Mouse (Mus musculus): ENCODE measurements around the gene Dap.

Gene Dap

DNA sequence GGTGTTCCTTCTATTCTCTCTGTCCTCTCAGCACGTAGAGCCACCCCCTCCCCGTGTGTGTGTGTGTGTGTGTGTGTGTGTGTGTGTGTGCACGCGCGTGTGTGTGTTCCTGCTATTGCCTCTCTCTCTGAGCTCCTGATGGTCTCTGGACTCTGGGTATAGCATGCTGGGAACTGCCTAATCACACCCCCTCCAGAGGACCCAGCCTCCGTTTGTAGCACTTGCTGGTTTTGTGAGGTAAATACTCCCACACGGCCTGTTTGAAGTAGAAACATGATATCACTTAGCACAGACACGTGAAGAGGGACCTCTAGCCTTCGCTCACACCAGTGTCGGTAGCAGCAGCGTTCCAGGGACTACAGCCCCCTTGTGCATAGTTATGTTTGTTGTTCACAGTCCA lies 14.5 kb downstream of the Dap start:
- DNase-seq, result no peak

DNA sequence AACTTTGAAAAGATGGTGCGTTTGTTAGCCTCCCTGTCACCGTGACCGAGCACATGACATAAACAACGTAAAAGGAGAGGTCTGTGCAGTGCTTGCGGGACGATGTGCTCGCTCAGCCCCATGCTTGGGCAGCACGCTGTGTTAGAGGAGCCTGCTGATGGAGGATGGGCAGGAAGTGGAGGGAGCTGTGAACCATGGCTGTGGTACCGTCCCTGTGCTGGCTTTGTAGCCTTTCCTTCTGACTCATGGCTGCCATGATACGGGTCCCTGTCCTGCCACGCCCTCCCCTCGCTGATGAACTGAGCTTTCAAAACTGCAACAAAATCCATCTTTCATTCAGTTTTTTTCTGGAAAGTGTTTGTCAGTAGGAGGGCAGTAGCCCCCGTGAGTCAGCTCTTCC lies 15.6 kb downstream of the Dap start:
- no peak for DNase-seq

DNA sequence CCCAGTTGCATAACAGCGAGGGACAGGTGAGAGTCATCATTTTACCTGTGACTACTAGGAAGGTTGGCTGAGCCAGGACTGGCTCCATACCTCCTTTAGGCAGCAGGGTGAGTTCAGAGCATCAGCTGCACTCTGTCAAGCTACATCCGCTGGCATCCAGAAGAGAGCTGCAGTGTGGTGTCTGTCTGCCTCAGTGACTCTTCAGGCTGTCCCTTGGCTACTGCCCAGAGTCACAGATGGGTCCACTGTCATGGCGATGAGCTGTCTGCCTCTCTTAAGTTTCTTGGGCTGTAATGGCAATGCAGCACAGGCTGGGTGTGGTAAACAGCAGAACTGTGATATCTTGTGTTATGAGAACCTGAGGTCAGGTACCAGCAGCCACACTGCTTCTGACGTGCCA lies 16.1 kb downstream of the Dap start:
- DNase-seq, result no peak

DNA sequence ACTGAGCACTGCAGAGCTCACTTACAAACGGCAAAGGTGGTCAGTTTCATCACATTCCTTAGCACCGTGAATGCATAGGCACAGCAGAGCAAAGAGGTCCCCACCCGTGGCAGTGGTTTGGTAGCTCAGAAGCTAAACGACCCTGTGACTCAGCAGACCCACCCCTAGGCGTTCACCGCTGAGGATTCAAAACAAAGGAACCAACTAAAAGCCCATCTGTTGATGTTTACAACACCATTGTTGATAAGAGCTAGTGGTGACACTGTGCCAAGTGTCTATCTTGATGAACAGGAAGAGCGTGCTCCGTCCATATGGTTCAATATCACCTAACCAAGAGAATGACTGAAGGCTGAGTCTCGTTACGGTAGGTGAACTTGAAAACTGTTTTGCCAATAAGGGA lies 19.1 kb downstream of the Dap start:
- DNase-seq, result no peak

DNA sequence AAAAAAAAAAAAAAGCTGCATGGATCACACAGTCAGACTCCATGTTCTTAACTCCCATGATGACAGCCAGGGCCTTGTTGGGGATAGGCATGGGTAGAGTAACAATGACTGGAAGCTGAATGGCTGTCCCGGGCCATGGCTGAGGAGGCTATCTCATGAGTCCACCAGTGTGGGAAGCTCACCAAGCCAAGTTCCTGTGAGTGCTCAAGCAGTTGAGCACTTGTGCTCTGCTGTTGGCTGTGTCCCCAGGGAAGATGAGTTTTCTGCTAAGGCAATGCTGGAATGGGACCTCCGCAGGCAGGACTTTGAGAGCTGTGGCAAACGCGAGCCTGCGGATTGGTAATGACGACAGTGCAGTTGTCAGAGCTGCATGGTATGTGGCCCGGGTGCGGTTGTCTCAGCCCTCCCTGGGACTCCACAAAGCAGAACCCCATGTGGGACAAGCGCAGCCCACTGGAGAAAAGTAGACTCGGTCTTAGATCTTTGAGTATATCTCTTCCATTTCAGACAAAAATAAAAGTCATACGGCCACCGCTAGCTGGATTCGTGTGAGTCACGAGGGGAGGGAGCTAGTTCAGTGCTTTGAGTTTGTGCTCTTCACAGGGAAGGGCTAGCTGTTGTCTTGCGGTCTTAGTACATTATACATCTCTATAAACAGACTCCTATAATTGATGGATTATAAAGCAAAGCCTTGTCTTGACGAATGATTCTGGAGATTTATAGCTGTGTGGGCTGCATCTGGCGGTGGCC lies 20.8 kb downstream of the Dap start:
- DNase-seq, result no peak

DNA sequence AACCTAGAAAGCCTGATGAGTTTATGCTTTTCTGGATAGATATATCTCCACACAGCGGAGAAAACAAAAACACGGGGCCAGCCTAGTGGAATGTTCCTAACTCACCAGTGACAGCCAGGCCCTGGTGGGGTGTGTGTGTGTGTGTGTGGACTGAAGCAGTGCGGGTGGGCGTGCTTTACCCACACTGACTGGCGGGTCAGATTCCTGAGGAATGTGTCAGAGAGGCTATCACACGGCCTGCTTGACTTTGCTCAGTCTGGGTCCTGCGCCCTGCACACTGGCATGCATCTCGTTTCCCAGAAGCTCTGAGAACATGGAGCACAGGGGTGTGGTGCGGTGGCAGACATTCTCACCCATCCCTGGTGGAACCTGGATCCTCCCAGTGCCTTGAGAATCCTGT lies 21.8 kb downstream of the Dap start:
- no peak for DNase-seq

DNA sequence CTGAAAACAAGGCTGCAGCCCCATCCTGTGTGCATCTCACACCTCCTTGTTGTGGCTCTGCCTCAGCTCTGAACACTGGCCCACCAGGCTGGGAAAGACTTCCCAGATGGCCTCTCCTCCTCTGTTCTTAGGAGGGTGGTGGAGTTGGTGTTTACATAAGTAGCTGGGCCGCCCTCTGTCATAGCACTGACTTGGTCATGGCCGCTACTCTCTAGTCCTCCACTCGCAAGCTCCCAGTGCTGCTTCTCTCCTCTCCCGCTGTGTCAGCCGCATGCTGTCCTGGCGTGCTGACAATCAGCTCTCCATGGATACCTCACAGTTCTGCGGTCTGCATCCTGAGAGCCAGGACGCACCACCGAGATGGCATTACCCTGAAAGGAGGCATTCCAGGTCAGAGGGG lies 22.9 kb downstream of the Dap start:
- no peak for DNase-seq

DNA sequence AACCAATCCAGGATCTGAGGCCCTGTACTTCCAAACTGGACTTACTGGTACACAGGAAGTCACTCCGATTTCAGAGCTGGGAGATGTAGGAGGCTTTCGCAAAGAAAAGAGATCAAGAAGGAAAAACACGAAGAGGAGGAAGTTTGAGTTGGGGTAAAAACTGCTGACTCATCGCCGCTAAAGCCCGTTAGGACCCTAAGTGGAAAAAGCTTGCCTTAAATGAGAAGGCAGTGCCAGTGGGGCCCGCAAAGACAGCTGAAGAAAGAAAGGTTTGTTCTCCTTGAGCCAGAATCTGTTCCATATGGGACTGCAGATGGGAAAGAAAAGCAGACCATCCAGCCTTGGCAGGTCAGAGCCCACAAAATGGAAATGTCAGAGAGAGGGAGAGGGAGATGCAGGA lies 24.8 kb downstream of the Dap start:
- peak; percentile 49 for DNase-seq

DNA sequence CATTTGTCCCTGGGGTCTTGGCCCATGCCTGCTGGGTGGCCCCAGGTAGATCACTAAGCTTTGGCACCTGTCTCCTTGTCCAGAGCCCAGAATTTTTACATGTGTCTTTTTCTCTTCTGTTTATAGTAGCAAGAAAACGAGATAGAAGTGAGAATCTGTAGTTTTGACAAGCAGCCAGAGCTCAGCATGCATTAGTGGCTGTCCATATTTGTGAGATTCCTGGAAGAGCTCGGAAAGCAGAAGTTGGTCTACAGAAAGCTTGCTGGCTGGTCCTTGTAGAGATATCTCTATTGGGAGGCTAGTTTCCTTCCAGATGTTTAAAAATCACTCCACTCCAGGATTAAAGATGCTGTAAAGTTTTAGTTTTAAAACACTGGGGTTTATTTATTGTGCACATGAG lies 25.9 kb downstream of the Dap start:
- DNase-seq, result no peak

DNA sequence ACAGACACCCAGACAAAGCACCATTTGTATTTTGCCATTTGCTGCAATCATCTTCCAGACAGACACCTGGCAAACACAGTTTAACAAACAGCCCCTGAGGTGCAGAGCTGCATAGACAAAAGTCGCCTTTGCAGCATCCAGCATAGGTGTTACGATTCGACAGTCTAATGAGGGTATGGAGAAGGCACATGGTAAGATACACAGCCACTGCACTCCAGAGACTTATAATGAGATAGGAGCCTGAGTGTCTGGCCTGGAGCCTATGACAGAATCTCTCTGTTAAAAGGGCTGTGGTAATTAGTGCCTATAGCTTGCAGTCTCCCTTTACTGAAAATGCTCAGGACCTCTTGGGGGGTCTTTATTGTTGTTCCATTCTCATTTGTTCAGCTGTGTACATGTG lies 26.6 kb downstream of the Dap start:
- DNase-seq, result no peak

DNA sequence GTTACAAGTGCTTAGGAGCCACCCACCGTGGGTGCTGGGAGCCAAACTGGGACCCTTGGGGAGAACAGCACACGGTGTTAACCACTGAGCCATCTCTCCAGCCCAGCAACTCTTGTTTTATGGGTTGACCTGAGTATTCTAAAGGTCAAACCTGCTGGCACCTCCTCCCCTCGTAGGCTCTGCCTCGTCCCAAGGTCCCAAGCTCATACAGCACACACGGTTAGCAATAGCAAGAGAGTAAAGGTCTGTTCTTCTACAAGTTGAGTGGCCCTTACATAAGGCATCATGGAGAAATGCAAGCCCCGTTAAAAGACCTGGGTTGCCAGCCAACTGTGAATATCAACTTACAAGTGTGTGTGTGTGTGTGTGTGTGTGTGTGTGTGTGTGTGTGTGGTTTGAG lies 27.1 kb downstream of the Dap start:
- no peak for DNase-seq

DNA sequence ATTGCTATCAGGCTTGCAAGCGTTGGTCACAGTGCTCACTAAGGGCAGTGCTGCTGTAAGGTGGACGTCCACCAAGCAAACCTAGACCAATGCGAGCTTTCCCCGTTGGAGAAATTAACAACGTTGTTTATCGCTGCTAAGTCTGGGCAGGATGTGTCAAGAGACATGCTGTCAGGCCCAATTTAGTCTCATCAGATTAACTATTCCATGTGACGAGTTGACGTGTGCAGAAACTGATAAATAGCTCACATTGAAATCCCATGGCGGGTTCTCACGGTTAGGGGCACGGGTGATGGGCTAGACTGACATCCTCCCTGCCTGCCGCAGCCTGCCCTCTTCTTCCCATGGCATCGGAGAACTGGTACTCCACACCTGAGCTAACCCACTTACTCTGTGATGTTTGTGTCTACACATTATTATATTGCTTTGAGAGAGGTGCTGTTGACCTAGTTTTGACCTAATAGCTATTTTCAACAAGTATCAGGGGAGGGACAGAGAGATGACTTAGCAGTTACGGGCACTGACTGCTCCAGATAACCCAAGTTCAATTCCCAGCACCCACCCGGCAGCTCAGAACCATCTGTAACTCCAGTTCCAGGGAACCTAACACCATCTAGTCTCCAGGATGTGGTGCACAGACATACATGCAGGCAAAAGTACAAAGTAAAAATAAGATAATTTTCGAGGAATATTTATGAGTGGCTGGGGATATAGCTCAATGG lies 28.6 kb downstream of the Dap start:
- DNase-seq, result no peak

DNA sequence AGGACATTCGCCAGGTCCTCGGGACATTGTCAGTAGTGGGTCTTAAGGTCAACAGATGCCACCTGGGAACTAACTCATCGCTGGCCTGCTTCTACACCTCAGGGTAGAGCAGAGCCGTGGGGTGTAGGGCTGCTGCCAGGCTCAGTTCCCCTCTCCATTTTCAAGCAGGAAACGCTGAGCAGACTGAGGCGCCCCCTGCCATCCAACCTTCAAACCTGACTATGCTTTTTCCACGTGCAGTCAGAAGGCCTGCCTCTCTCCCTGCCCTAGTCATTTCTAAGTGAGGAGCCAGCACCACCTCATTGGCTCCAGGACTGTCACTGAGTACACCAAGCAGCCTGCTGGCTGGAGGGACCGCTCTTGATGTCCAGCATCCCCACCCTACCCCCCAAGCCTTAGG lies 29.3 kb downstream of the Dap start:
- no peak for DNase-seq

DNA sequence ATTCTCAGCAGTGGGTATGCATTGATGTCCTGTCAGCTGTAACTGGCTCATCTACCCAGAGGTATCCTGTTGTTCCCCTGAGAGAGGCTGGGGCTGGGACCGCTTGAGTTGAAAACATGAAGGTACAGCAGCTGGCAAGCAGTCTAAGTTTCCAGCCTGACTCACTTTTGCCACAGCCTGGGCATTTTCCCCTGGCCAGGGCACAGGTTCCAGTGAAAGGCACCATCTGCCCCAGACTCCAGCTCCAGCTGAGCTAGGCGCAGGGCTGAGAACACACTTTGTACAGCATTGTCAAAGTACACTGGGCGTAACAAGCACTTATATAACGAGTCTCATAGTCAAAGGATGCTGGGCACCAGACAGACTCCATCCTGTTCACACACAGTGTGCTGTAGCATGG lies 29.8 kb downstream of the Dap start:
- DNase-seq, result no peak

DNA sequence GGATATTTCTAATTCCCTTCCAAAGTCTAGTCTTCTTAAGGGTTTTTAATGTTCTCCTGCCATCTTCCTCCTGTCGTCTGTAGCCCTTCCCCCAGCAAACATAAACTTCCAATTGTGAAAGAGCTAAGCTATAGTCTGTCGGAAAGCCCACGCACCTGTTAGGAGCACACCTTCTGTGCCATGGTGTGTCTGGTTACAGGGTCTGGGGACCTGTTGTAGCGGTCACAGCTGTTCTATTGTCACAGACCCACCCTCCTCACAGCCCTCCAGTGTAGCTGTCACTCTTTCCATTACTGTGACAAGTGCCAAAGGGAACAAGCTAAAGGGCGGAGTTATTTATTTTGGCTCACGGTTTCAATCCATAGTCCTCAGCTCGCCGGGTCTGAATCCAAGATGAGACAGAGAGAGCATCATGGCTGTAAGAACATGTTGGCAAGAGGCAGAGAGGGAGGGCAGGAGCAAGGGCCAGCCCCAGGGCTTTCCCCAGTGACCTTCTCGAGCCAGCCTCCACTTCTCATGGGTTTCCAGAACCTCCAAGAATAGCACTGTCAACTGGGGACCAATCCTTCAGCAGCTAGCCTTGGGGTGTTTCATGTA lies 30.9 kb downstream of the Dap start:
- no peak for DNase-seq

DNA sequence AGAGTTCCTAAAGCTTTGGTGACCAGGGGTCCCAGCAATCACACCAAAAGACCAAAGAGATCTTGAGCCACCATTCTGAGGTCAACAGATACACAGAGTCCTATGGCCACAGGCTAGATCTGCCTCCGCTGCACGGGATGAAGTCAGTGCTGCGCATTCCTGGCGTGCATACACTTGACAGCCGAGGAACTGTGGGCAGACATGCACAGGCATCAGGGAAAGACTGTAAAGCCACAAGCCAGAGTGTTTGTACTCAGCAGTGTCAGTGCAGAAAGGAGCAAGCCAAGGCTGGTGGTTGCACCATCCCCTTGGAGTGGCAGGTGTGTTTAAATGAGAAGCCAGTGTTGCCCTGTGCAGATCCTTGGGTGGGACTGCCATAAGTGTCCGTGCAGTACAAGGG lies 31.6 kb downstream of the Dap start:
- DNase-seq, result no peak

DNA sequence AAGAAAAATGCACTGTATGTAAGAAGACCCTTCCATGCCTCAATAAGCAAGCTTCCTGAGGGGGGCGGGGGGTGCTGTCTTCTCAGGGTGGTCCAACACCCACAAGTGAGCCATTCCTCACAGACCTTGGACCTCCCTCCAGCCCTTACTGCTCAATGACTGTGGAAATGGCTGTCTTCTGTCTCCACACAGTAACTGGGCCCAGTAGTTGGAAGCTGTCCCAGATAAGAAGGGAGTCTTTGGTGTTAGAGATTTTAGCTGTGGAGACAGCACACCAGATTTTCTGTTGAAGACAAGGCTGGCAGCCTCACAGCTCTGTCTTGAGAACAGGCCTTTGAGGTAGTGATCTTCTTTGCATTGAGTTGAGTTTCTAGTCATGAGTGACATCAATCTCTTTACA lies 33.2 kb downstream of the Dap start:
- no peak for DNase-seq

DNA sequence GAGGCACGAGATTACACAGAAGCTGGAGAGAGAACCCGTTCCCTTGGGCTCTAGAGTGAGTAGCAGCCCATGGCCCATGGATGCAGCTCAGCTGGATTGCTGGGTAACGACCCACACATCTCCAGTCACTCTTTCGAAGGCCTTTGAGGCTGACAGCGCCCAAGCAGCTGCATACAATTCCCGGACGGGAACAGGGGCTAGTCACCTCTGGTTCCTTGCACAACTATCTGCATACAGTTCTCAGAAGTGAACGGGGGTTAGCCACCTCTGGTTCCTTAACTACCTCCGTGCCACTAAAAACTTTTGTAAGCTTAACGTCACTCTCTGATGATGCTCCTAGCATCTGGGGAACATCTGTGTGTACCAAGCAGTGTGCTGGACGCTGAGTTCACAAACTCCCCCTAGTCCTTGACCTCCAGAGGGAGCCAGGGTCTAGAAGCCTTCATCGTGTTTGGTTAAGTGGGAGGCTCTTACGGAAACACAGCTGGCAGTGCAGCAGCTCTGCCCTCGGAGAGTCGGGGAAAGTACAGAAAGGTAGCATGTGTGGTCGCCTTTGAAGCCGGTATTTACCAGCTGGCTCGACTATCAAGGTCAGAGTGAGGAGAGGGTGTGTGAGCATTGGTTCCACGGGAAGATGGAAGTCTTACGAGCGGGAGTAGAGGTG lies 34.0 kb downstream of the Dap start:
- DNase-seq, result peak; percentile 59

DNA sequence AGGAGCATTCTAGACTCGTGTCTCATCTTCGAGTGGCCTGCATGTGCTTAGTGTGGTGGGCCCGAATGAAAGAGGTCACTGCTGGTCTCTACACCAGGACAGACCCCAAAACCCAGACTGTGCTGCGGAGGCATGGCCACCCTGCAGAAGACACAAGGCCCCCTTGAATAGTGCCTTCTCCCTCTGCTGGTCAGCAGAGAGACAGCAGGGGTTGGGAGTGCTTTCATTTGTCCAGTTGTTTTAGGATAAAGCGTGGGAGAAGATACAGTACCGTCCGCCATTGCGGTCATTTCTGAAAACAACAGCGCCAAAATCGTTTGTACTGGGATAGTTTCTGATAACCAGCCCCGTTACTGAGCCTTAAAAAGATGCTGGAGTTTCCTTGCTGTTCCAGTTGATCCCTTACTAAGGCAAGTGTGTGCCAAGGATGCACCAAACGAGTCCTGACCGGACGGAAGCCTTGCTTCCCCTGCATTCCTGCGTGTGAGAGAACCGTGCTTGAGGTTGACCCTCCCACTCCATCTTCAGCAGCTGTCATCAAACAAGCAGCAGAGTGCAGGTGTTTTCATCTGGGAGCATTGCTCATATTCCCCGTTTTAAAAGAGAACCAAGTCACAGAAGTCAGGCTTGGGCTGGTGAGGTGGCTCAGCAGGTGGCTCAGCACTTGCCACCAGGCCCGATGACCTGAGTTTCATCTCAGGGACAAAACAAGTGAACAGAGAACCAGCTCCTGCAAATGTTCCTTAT lies 34.8 kb downstream of the Dap start:
- DNase-seq, result peak; percentile 27

DNA sequence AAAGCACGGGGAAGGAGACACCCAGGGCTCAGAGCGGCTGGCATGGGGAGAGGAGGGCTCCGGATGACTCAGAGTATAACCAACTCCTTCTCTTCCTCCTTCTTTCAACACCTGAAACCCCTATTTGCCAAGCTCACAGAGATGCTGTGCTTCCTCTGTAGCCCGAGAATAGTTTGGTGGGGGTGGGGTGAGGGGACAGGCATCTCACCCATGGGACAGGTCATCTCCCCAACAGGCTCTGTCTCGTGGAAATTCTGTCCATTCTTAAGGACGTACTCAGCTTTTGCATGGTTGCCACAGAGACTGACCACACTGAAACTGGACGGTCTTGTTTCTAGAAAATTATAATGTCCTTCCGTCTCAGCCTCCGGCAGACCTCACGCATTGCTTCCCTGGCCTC lies 37.0 kb downstream of the Dap start:
- no peak for DNase-seq

DNA sequence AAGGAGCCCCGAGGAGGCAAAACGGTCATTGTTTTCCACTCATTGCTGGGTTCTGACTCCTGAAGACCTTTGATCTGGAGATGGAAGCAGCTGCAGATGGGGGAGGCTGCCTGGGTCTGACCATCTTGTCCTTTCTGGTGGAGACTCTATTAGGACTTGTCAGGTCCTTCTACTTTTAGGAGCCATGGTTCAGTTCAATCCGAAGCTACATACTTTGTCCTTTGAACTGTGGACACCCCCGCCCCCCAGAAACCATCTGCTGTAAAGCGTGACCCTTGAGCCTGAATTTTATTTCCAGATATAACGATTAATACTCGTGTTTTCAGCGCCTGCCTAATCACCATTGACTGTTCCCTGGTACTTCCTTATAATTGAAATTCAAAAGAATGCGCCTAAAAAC lies 38.2 kb downstream of the Dap start:
- DNase-seq, result no peak

DNA sequence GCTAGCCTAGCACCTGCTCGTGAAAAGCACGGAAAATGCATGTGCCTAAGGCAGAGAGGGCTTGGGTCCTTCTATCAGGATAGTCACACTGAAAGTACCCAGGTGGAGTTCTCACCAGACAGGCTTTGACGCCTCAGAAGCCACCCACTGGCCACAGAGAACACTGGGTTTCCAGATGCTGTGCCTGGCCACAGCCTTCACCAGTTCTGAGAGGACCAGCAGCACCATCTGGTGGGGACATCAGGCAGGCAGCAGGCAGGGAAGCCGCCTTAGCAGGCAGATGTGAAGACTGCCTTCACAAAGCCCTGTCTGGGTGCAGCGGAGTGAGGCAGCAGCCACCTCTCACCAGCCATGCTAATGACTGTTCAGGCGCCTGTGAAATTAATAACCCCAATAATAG lies 40.7 kb downstream of the Dap start:
- peak; percentile 87 for DNase-seq

DNA sequence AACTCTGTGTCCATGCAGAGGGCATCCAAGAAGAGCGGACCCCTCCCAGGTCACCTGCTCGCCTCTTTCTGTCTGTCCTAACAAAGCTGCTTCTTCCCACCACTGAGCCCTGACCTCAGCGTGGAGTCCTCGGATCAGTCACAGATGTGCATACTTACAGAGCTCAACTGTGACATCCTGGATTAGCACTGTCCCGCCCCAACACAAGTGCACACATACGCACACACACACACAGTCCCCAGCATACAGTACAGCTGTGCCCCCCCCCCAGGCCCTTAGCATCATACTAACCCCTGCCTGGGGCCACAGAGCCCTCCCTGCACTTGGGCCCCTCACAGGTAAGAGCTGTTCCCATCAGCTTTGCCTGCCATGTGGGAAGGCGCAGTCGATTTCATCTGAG lies 41.3 kb downstream of the Dap start:
- no peak for DNase-seq
